Mouse (Mus musculus): ENCODE measurements around the gene Ecm2.

Gene Ecm2

GRCm38 (mm10) chr13:49507176-49507575, 2.6 kb downstream of the Ecm2 start:
- no peak for DNase-seq (ENCODE audit: low spot score)

DNA sequence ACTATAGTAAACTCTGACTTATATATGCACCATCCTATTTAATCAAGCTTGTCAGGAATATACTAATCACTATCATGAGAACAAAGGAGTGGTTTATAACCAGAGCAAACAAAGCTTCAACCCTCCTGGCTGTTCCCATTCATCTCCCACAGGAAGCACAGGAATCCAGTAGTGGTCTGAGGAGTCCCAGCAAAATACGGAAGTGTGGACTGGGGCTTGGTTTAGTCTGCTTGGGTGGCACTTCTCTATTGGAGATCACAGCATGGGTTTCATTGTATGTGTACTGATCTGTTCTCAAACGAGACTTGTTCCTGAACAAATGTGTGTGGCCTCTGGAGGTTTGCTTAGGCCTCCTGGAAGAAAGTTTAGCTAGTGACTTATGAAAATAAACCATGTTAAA, 14.2 kb downstream of the Ecm2 start:
- no peak for DNase-seq (ENCODE audit: low spot score)

DNA sequence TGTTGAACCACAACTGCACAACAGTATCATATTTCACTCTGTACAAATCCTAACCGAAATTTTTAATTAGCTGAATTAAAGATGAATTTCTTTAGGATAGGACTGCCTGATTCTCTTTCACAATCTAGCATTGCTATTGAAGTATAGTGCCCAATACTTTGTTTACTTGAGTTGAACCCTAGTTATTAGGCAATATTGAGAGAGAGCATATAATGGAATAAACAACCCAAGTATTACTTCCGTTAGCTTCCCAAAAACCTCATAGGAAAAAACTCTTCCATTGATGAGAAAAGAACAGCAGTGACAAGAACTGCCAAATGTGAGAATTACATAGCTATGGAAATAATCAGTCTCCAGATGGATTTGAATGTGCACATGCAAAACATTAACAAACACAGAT, 21.6 kb downstream of the Ecm2 start:
- no peak for DNase-seq (ENCODE audit: low spot score)

DNA sequence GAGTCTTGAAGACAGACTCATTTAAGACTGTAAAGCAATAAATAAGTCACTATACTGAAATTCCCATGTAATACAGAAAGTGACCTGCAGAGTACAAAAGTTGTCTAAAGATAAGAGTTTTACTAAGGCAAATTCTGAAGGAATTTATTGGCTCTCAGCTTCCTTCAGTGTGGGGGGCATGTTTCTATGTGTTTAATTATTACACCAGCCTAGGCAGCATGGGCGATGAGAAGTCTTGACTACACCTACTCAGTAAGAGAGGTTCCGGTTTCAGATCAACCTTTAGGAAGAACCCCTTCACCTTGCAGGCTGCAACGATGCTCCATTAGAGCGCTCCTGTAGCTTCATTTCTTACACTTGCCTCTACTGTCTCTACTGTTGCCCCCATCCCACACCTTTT, 26.0 kb downstream of the Ecm2 start:
- DNase-seq (ENCODE audit: low spot score) = no peak

GRCm38 (mm10) chr13:49536946-49537345, 32.3 kb downstream of the Ecm2 start:
- no peak for DNase-seq (ENCODE audit: low spot score)

DNA sequence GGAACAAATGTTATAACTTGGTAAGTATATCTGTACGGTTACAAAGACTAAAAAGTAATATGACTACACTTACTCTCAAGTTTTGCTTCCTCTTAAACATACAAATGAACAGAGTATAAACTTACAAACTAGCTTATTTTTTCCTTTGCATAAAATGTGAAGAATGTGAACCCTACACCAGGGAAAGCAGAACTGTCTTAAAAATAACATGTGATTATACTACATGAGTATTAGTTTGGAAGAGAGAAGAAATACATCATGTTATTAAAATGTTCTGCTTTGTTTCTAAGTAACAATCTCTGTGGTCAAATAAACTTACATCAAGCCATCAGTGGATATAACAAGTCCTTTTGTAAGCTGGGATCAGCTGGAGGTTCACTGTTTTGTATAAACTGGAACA, 34.1 kb downstream of the Ecm2 start:
- no peak for DNase-seq (ENCODE audit: low spot score)

DNA sequence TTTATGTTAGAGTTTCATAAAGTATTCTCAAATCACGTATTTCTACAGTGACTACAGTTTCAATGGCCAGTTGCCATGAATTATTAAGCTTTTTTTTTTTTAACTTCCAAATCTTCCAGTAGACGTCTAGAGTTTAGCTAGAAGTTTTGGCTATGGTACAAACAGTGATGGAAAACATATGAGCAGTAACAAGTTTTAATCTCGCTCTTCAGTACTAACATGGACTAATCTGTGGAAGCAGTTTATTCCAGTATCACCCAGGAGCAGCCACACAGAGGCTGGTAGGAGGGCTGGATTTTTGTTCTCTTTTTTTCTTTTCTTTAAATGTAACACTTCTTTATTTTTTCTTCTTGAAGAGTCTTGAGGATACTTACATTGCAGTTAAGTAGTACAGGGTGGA, 39.7 kb downstream of the Ecm2 start, which contains the start of gene Aspn:
Gene Aspn (plus strand): TSS at position 165 of the 400 bp plus-strand sequence.
- no peak for DNase-seq (ENCODE audit: low spot score)

- no peak for DNase-seq (ENCODE audit: low spot score)
Observed at GRCm38 (mm10) chr13:49545646-49546045, 41.0 kb downstream of the Ecm2 start.

GRCm38 (mm10) chr13:49546517-49546916, 41.9 kb downstream of the Ecm2 start:
- DNase-seq (ENCODE audit: low spot score) = no peak

GRCm38 (mm10) chr13:49547563-49548150, 43.0 kb downstream of the Ecm2 start:
- no peak for DNase-seq (ENCODE audit: low spot score)

DNA sequence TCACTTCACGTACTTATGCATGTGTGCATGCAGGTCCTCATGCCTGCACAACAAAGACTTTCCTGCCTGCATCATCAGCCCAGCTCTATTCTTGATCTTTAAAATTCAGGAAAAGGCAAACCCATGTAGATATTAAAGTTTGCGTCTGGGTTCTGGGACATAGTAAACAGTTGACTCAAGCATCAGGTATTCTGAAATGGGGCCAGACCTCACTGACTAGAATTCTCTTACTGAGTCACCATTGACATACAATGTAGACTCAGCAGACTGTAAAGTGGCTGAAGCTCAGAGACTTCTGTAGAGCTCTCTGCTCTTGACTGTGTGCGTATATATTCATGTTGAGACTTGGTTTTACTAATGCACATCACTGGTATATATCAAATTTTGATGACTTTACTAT, 45.0 kb downstream of the Ecm2 start:
- DNase-seq (ENCODE audit: low spot score) = no peak

DNA sequence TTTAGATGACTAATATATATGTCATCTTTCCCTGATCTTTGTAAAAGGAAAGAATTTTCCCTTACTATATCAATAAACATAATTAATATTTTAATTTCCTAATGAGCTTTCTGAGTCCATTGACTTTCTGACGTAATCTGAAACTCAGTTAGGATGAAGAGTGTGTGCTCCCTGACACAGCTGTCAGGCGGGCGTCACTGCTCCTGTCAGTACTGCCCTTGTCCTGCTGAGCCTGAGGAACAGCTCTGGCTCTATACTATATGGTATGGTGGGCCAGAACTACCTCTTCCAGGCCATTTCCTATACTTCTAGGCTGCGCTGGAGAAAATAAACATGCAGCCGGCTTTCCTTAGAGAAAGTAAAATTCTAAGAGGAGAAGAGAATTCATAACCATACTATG, 49.9 kb downstream of the Ecm2 start:
- DNase-seq (ENCODE audit: low spot score) = no peak

DNA sequence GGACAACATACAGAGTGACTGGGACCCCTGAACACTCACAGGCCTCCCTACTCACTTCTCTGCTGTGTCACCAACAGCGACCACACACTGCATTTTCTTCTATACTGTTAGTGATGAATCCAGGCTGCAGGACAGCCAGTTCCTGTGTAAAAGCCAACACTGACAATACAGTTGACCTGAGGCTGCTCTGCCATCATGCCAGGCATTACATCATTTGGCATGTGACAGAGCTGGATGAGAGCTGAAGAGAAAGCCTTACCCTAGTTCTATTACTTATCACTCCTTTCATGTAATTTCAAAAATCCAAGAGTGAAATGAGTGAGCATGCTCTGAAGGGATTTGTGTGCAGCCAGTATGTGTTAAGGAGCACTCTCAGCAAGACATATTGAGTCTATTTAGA, 51.6 kb downstream of the Ecm2 start:
- DNase-seq (ENCODE audit: low spot score) = no peak

DNA sequence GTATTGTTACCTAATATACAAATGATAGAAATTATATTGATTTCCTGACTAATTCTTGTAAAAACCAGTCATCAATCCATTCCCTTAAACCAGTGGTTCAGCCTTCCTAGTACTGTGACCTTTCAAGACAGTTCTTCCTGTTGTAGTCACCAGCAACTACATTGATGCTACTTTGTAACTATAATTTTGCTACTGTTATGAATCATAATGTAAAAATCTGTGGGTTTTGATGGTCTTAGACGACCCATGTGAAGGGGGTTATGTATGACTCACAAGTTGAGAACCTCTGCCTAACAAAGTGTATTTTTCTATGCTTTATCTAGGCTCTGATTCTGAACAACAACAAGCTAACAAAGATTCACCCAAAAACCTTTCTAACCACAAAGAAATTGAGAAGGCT, 52.3 kb downstream of the Ecm2 start:
- DNase-seq (ENCODE audit: low spot score) = no peak

- no peak for DNase-seq (ENCODE audit: low spot score)
Observed at GRCm38 (mm10) chr13:49559185-49559584, 54.6 kb downstream of the Ecm2 start.

DNA sequence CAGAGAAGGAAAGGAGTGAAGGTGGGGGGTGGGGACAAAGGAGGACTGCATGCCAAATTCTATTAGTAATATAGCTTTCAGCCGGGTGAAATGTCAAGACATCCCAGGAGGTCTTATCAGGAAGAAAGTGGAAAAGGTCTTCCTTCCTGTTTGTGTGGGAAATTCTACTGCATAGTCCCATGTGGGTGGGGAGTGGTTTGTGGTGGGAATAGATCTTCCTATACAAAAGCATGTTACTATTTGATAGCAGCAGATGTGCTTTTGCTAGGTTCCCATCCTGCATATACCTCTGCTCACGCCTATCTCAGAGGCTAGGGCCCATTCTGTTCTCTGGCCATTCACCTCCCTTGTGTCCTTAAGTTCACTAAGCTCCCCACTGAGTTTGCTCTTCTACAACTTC, 56.3 kb downstream of the Ecm2 start:
- no peak for DNase-seq (ENCODE audit: low spot score)

- no peak for DNase-seq (ENCODE audit: low spot score)
Observed at GRCm38 (mm10) chr13:49564347-49564746, 59.7 kb downstream of the Ecm2 start.

DNA sequence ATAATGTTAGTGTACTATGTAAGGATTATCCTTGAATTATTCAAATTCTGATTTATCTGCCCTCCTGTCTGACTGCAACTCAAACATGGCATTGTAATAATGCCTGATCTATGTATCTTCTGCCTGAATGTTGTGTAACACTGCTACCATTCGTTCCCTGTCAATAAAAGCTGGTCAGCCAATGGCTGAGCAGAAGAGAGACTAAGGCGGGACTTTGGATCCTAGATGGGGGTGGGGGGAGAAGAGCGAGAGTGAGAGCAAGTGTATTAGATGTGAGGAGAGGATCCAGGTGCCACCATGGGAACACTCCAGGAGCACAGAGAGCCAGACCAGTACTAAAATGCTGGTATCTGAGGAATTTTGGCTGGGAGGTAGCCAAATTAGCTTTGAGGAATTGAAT, 65.8 kb downstream of the Ecm2 start:
- no peak for DNase-seq (ENCODE audit: low spot score)

DNA sequence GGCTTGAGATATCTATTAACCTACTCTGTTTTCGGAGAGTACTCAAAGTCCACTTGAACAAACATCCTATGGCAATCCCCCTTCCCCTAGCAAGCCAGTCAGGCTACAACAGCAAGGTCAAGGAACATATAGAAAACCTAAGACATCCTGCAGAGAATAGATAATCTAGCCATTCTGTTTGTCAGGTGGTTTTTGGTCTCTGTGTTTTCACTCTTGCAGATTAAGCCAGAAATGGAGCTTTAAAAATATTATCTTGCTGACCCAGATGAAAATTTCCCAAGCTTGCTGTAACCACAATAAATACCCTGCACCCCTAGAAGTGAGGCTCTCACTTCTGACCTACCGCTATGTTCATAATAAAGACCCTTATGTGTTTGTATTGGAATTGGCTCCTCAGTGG, 66.8 kb downstream of the Ecm2 start:
- DNase-seq (ENCODE audit: low spot score) = no peak

DNA sequence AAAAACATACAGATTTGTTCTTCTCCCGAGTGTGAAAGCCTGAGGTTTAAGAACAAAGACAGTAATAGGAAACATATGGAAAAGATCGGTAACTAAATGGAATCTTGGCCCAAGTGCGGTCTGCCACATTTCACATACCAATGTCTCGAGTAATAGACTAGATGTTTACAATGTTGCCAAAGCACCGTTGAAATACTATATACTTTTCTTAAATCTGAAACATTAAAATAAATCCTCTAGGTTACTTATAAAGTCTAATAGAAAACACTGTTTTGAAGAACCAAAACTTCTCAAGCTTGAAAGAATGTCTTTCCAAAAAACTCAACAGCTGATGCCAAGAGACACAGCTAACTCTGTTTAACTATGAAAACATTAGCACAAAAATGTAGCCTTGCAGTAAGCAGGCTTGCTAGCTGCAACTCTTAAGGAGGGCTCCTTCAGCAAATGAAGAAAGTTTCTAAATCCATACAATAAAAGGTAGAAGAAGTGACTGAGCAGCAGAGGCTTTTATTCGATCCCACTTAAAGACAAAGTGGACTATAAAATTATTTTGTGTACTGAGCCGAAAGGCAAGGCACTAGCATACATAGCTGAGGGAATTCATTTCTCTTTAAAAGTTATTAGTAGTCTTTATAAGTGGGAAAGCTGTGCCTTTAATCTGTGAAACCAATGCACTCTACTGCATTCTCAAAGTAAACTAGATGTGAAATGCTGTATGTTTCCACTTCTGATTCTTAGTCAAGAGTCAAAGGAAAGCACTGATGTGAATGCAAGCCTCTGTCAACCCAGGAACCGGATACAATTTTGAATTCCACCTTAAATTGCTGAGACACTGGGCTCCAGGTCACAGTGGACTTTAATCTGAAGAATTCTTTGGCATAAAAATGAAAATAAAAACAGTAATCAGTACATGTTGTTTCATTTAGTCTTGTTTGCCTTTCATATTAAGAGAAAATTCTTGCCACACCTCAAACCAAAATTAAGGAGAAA, 77.2 kb downstream of the Ecm2 start, which contains the start of gene Omd:
Gene Omd (plus strand): TSS at position 922 of the 990 bp plus-strand sequence.
- no peak for DNase-seq (ENCODE audit: low spot score)
